Mouse (Mus musculus): ENCODE measurements around the gene Pus7l.

Pus7l gene

DNA sequence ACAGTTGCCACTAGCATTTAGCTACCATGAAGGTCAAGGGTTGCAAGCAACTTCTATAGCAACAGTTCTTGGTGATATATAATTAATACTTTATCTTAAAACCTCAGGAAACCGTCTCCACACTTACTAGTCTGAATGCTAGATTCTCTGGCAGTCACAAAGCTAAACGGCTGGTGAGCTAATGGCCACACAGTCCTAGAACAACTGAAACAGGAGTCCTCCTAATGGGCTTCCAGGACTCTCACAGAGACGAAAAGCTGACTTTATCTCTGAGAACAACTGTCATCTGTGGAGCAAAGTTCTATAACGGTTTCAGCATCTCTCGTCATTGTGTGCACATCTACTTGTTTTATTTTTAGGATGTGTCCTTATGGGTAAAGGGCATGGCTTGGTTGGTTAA, 63.1 kb downstream of the Pus7l start:
- ATAC-seq (ENCODE audit: insufficient number of reproducible peaks, low FRiP score, low TSS enrichment) = no peak

DNA sequence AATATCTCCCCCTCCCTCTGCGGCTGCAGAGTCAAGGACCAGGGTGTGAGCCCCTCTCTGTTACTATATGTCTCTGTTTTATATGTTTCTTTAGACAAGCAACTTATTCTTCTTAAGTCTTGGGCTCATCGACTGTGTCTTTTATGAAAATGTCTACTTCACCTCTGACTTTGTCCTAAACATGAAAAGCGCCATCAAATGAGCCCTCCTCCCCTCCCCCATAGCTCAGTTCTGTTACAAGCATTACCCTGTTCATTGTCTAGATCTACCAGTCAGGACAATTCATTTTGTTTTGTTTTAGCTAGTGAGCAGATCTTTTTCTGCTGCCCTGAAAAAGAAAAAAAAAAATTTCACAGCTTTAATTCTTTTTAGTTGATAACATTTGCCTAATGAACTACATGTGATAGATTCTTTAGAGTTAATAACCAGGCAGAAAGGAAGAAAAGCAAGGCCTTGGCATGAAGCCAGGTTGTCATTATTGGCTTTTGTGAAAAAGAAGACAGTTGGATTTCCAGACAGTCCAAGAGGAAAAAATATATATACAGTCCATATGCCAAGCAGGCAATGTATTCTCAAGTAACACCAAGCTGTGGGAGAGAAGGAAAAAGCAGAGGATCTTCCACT, 63.7 kb downstream of the Pus7l start:
- ATAC-seq (ENCODE audit: insufficient number of reproducible peaks, low FRiP score, low TSS enrichment) = no peak

- no peak for ATAC-seq (ENCODE audit: insufficient number of reproducible peaks, low FRiP score, low TSS enrichment)
These were observed 64.6 kb downstream of the Pus7l start for GRCm38 (mm10) chr15:94478706-94479105.

DNA sequence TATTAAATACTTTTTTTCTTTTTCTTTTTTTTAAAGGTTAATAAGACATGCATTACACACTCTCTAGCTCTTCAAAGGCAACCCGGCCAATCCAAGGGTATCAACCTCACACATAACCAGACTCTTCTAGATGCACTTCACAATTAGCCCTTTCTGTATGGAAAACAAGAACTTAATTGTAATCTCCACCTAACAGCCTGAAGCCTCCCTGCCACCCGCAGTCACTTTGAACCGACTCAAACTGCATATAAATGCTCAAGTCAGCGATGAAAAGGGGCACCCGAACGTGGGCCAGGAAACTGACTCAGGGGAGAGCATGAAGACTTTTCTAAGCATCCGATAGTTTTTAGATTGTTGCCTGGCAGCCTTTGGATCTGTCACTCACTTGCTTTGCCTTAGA, 66.1 kb downstream of the Pus7l start:
- ATAC-seq (ENCODE audit: insufficient number of reproducible peaks, low FRiP score, low TSS enrichment) = no peak

GRCm38 (mm10) chr15:94475975-94476374, 67.4 kb downstream of the Pus7l start:
- no peak for ATAC-seq (ENCODE audit: insufficient number of reproducible peaks, low FRiP score, low TSS enrichment)
